Mouse (Mus musculus) intestine, embryonic 15.5 days (tissue): Measurements from ENCODE around the gene Scarb1. TPM values are rescaled to one million over a fixed set of nuclear protein-coding genes. Genes with fewer than 3 reads are reported as not detected.

Experiments
- ATAC-seq: fragments of 200-750 bp; cut with Nextera tagmentation; 2 replicates; pipeline ENCODE4 v1.8.0; 2017; ENCODE audit warnings: moderate TSS enrichment, moderate library complexity
- H3K27ac ChIP-seq: fragments of 300-500 bp; sonication (generic); 2 replicates; pipeline ENCODE4 v1.5.1; 2015; ENCODE audit warnings: mild to moderate bottlenecking, inconsistent platforms
- H3K27me3 ChIP-seq: fragments of 300-500 bp; sonication (generic); replicated peaks from 2 replicates; pipeline ENCODE4 v1.6.1; 2015; ENCODE audit warnings: inconsistent platforms
- H3K36me3 ChIP-seq: fragments of 300-500 bp; sonication (generic); 2 replicates; pipeline ENCODE4 v1.6.1; 2015; ENCODE audit warnings: inconsistent platforms
- H3K4me1 ChIP-seq: fragments of 300-500 bp; sonication (generic); replicated peaks from 2 replicates; pipeline ENCODE4 v1.6.1; 2015; ENCODE audit warnings: inconsistent platforms
- H3K4me2 ChIP-seq: fragments of 300-500 bp; sonication (generic); replicated peaks from 2 replicates; pipeline ENCODE4 v1.6.1; 2015; ENCODE audit warnings: mild to moderate bottlenecking, inconsistent platforms
- H3K4me3 ChIP-seq: fragments of 300-500 bp; sonication (generic); replicated peaks from 2 replicates; pipeline ENCODE4 v1.5.1; 2015; ENCODE audit warnings: inconsistent platforms
- H3K9ac ChIP-seq: fragments of 300-500 bp; sonication (generic); 2 replicates; pipeline ENCODE4 v1.6.1; 2015; ENCODE audit warnings: inconsistent platforms
- H3K9me3 ChIP-seq: fragments of 300-500 bp; sonication (generic); 2 replicates; pipeline ENCODE4 v1.6.1; 2016; ENCODE audit warnings: inconsistent platforms
- WGBS: fragments of 180-500 bp; shearing (Covaris S2); methylation state at CpG from one replicate; pipeline ENCODE4 v1.1.7; 2015; 5-methylcytosine and 5-hydroxymethylcytosine counted together
- polyA plus RNA-seq: library from polyadenylated mRNA; unstranded; fragments of >200 nt; fragmentation: Nextera tagmentation; extraction: Ambion mirVana; gene quantifications from 2 replicates; pipeline ENCODE4 v1.2.1, GENCODE M21; 2015

Scarb1 gene
- polyA plus RNA-seq, 1 experiment from 2014 or later = 59.3 TPM

DNA sequence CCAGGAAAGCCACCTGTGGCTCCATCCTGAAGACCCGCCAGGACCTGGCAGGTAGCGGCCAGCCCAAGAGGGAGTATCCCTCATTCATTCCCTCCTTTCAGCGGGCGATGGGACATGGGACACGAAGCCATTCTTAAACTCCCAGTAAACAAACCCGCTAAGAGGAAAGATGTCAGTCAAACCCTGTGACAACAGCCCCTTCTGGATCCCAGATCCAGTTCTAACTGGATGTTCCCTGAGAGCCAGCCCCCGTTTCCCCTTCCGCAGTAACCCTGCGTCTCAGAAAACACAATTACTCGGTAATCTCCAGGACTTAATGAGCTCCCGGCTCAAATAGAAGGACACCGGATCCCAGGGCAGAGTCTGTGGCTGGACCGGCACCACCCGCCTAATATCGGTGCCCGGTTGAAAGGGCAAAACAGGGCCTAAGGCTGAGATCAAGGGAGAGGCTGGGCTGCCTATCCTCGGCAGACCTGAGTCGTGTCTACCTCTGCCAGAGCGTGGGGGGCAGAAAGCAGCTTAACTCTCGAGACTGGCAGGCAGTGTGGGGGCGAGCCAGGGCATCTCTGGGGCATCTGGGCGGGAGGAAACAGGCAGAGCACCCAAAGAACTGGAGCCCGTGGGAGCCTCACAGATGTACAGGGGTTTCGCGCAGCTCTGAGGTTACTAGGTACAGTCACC, 903 bp downstream of the Scarb1 start:
- 7% methylated on average over 25 of the region's 25 CpGs for WGBS
- Histone ChIP-seq H3K36me3 (no peaks in the 10 kb centered on the region), H3K9me3 (no peaks in the 10 kb centered on the region), H3K4me3 (peak overlapping the region; percentile 84), H3K27me3 (no peaks in the 10 kb centered on the region), H3K4me2 (peak overlapping the region; percentile 86), H3K9ac (peak overlapping the region; percentile 76), H3K4me1 (peaks cover 22% of the 10 kb centered on the region), H3K27ac (peak overlapping the region; percentile 28; the same call in 1 of the 2 replicates)
- peak; percentile 7; the same call in 1 of the 2 replicates for ATAC-seq

DNA sequence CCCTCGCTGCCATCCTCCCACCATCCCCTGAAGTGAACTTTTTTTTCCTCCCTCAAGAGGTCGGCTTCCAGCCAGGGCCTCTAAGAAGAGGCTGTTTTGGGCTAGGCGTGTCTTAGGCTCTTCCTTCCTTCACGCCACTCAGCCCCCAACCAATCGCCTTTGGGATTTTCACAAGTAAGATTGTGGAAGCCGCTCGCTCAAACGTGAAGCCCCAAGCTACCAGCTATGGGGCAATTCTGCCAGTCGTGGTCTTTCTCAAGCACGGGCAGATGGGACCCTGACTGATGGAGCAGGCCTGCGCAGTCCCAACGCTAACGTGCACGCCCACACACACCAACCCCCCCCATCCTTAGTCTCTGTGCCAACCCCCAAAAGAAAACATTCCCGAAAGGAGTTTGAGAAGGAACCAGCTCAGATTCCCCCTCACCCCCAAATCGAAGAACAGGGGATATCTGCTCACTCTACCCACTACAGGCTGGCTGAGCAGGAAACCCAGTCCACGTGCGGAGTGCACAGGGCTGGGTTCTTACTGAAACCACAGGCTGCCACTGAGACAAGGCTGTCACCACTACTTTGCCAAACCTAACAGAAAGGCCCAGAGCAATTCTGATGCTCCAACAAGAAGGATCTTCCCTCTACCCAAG, 1.7 kb downstream of the Scarb1 start:
- WGBS = 14% methylated on average over 18 of the region's 18 CpGs

DNA sequence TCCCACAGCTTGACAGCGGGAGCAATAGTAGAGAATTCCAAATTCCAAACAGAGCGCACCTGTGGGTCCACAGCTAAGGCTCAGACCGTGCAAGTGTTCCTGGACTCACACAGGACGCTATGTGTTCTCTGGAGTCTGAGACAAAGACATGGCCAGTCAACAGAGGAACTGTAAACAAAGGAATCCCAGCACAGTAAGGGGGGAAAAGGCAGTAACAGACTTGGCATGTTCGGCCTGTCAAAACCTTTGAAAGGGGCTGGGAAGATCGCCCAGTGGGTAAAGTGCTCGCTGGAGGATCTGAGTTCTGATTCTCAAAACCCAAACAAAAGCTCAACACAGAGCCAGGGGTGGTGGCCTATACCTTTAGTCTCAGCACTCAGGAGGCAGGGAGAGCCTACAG, 3.4 kb downstream of the Scarb1 start:
- H3K4me1 ChIP-seq = peaks cover 22% of the 10 kb centered on the region
- no peaks in the 10 kb centered on the region for H3K27me3 ChIP-seq
- H3K36me3 ChIP-seq = no peaks in the 10 kb centered on the region
- no peak overlapping the region for H3K27ac ChIP-seq
- no peak for ATAC-seq
- WGBS = 80% methylated on average over 7 of the region's 7 CpGs
- no peak overlapping the region for H3K9ac ChIP-seq
- H3K4me2 ChIP-seq = no peak overlapping the region
- H3K9me3 ChIP-seq = no peaks in the 10 kb centered on the region
- H3K4me3 ChIP-seq = no peak overlapping the region

More for the DNA sequence above, 1.7 kb downstream of the Scarb1 start:
- Histone ChIP-seq H3K36me3 (no peaks in the 10 kb centered on the region), H3K4me2 (peak overlapping the region; percentile 86), H3K9ac (peak overlapping the region; percentile 76), H3K27ac (peak overlapping the region; percentile 28; the same call in 1 of the 2 replicates), H3K27me3 (no peaks in the 10 kb centered on the region), H3K4me3 (peak overlapping the region; percentile 84), H3K4me1 (peaks cover 22% of the 10 kb centered on the region), H3K9me3 (no peaks in the 10 kb centered on the region)
- ATAC-seq = no peak

DNA sequence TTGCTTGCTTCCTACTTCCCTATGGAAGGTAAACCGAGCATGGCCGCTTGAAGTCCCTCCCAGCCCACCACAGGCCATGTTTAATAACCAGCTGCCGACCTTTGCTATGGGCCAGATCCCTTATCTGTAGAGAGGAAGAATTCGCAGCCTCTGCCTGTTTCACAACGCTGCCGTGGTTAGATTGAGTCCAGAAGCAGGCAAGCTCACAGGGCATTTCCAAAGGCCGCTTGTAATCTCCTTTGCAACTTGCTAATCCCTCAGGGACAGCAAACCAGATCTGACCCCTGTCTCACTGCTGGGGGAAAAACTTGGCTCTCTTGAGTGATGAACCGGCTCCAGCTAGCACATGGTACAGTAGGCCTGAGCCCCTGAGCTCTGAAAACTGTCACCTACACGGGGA, 3.9 kb downstream of the Scarb1 start:
- 34% methylated on average over 9 of the region's 9 CpGs for WGBS
- Histone ChIP-seq H3K27me3 (no peaks in the 10 kb centered on the region), H3K4me1 (peaks cover 22% of the 10 kb centered on the region), H3K4me3 (no peak overlapping the region), H3K9me3 (no peaks in the 10 kb centered on the region), H3K9ac (peak overlapping the region; percentile 8; the same call in 1 of the 2 replicates), H3K27ac (peak overlapping the region; percentile 53), H3K36me3 (no peaks in the 10 kb centered on the region), H3K4me2 (peak overlapping the region; percentile 3; the same call in 1 of the 2 replicates)
- 0 out of 2 replicates have a peak, but pooled peaks have one; percentile 8 for ATAC-seq

DNA sequence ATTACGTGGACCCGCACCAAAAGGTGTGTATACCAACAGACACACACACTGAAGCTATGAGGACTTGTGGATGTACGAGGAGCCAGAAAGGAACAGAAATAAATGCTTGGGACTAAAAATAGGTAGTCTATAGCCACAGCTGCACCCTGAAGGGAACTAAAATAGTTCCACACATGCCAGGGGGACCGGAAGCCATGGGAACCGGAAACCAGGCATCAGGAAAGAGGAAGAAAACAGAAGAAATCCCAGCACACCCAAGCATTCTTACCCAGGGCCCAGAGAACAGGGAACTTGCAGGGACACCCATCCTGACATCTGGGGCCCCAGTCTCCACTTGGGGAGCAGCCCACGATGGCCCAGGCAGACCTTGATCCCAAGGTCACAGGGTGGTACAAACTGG, 7.9 kb downstream of the Scarb1 start:
- WGBS = 79% methylated on average over 6 of the region's 6 CpGs
- Histone ChIP-seq H3K4me2 (no peak overlapping the region), H3K4me3 (no peak overlapping the region), H3K27ac (no peak overlapping the region), H3K9me3 (no peaks in the 10 kb centered on the region), H3K9ac (no peak overlapping the region), H3K27me3 (no peaks in the 10 kb centered on the region), H3K4me1 (peaks cover 4% of the 10 kb centered on the region), H3K36me3 (no peaks in the 10 kb centered on the region)
- ATAC-seq = no peak

DNA sequence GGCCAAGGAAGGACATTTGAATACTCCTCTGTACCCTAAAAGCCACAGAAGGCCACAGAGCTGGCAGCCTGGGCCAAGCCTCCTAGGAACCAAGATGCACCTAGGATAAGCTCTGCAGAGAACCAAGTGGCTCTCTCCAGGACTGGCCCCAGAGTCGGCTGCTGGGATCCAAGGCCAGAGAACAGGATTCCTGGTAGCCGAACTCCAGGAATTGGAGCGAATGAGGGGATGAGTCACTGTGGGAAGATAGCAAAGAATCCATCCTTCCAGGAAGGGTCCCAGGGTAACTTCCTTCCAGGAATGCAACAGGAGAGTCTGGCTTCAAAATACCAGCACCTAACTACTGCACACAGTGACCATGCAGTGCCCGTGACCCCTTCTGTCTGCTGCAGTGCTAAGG, 8.6 kb downstream of the Scarb1 start:
- Histone ChIP-seq H3K9ac (no peak overlapping the region), H3K4me2 (no peak overlapping the region), H3K27me3 (no peaks in the 10 kb centered on the region), H3K9me3 (no peaks in the 10 kb centered on the region), H3K4me3 (no peak overlapping the region), H3K36me3 (no peaks in the 10 kb centered on the region), H3K27ac (no peak overlapping the region), H3K4me1 (peaks cover 6% of the 10 kb centered on the region)
- WGBS = 76% methylated on average over 4 of the region's 4 CpGs
- no peak for ATAC-seq

DNA sequence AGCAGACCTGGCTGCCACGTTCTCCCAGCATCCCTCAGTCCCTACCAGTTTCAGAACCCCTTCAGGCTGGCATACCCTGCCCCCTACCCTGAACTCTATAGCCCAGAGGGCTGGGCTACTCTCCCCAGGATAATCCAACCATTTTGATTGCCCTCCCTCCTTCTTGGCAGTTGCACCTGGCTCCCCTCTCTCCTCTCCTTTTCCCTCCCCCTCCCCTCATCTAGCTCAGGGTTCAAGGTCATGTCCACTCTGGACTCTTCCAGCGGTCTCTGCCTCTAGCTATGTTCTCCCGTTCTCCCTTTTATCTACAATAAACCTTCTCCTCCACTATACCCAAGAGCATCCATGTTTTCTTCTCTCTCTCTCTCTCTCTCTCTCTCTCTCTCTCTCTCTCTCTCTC, 9.1 kb downstream of the Scarb1 start:
- Histone ChIP-seq H3K4me3 (no peak overlapping the region), H3K9ac (no peak overlapping the region), H3K36me3 (no peaks in the 10 kb centered on the region), H3K27me3 (no peaks in the 10 kb centered on the region), H3K4me1 (peaks cover 3% of the 10 kb centered on the region; the same call in 1 of the 2 replicates), H3K9me3 (no peaks in the 10 kb centered on the region), H3K4me2 (no peak overlapping the region), H3K27ac (no peak overlapping the region)
- WGBS = 61% methylated on average over 3 of the region's 3 CpGs
- ATAC-seq = no peak

DNA sequence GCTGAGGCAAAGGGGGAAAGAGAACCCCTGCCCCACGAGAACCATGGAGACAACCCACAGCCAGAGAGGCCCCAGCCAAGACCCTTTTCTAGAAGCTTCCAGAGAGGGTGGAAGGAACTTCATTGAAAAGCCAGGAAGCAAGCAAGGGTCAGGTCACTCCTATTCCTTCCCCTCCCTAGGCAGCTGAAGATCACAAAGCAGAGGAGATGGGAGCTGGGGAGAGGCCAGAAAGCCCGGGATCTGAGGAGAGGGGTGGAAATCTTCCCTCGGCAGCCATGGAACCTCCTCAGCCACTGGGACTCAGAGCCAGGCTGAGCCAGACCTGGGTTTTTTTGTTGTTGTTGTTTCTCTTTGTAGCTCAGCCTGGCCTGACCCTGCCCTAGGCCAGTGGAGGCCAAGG, 9.8 kb downstream of the Scarb1 start:
- H3K4me1 ChIP-seq = peaks cover 5% of the 10 kb centered on the region; the same call in 1 of the 2 replicates
- H3K9ac ChIP-seq = no peak overlapping the region
- H3K9me3 ChIP-seq = no peaks in the 10 kb centered on the region
- no peak overlapping the region for H3K4me3 ChIP-seq
- H3K27ac ChIP-seq = 0 out of 2 replicates have a peak overlapping the region, but pooled peaks have one; percentile 32
- no peaks in the 10 kb centered on the region for H3K27me3 ChIP-seq
- WGBS = 47% methylated on average over 3 of the region's 3 CpGs
- H3K4me2 ChIP-seq = no peak overlapping the region
- no peak for ATAC-seq
- no peaks in the 10 kb centered on the region for H3K36me3 ChIP-seq

DNA sequence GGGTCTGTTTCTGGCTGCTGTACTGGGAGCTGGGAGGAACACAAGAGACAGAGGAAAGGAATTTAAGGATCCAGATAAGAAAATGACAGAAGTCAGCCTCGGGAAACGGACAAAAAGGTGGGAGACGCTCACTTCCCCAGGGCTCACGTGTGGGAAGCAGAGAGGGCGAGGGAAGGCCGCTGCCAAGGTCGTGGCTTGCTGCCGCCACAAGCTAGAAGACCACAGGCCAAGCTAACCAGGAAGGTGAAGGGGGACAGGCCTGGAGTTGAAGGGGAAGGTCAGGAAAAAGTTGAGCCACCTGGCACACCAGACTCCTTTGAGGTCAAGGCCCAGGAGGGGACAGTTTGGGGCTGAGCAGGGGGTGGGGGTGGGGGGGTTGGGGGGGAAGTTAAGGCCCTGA, 10.2 kb downstream of the Scarb1 start:
- no peaks in the 10 kb centered on the region for H3K9me3 ChIP-seq
- H3K36me3 ChIP-seq = no peaks in the 10 kb centered on the region
- no peaks in the 10 kb centered on the region for H3K27me3 ChIP-seq
- H3K4me1 ChIP-seq = peaks cover 7% of the 10 kb centered on the region; the same call in 1 of the 2 replicates
- no peak overlapping the region for H3K4me3 ChIP-seq
- no peak for ATAC-seq
- no peak overlapping the region for H3K9ac ChIP-seq
- no peak overlapping the region for H3K27ac ChIP-seq
- 62% methylated on average over 8 of the region's 8 CpGs for WGBS
- no peak overlapping the region for H3K4me2 ChIP-seq

DNA sequence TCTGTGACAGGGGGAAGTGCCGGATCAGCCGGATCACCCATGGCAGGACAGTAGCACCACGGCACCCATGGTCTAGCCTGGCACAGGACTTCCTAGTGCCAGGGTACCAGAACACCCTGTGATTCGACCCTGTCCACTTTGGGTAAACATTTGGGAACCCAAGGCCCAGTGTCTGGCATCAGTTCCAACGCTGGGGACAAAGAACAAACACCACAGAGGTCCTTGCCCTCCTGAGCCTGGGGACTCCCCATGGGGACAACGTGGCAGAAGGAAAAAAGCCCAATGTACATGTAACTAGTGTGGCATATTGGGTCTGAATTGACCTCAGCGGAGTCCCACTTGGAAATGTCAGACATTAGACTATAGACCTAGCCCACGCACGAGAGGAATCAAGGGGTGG, 10.7 kb downstream of the Scarb1 start:
- WGBS = 77% methylated on average over 9 of the region's 9 CpGs
- Histone ChIP-seq H3K4me3 (no peak overlapping the region), H3K4me2 (no peak overlapping the region), H3K27me3 (no peaks in the 10 kb centered on the region), H3K9ac (no peak overlapping the region), H3K4me1 (peaks cover 7% of the 10 kb centered on the region; the same call in 1 of the 2 replicates), H3K9me3 (no peaks in the 10 kb centered on the region), H3K36me3 (no peaks in the 10 kb centered on the region), H3K27ac (no peak overlapping the region)
- ATAC-seq = no peak

DNA sequence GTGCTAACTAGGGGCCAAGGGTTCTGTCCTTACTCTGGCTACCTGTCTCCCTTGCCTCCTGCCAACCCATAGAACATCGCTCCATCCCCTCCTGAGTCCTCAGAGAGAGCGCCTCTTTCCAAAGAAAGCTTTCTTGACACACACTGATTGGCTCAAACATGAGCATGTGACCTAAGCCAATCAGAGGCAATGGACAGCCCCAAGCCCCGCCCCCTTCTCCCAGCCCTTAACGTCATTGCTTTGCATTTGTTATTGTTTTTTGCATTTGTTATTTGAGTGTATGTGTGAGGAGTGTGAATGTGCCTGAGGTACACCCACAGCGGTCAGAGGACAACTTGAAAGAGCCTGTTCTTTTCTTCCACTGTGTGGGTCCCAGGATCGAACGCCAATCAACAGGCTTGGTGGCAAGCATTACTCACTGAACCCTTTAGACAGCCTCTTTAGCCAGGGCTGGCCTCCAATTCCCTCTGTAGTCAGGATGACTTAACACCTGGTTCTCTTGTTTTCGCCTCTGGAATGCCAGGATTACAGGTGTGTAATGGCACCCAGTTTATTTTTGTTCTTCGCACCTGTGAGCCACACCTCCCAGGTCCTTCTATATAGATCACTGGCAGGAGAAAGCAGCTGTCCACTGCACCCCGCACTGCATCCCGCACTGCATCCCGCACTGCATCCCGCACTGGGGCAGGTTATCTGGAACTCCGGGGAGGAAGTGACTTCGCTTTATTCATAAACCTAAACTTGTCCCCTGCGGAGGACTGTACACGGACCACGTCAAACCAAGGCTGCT, 13.1 kb downstream of the Scarb1 start:
- peak overlapping the region; percentile 46 for H3K4me2 ChIP-seq
- H3K4me1 ChIP-seq = peaks cover 12% of the 10 kb centered on the region; the same call in 1 of the 2 replicates
- no peaks in the 10 kb centered on the region for H3K27me3 ChIP-seq
- H3K9ac ChIP-seq = no peak overlapping the region
- no peaks in the 10 kb centered on the region for H3K9me3 ChIP-seq
- H3K27ac ChIP-seq = no peak overlapping the region
- no peak overlapping the region; the same call in 1 of the 2 replicates for H3K4me3 ChIP-seq
- WGBS = 61% methylated on average over 18 of the region's 18 CpGs
- no peak for ATAC-seq
- no peaks in the 10 kb centered on the region for H3K36me3 ChIP-seq

DNA sequence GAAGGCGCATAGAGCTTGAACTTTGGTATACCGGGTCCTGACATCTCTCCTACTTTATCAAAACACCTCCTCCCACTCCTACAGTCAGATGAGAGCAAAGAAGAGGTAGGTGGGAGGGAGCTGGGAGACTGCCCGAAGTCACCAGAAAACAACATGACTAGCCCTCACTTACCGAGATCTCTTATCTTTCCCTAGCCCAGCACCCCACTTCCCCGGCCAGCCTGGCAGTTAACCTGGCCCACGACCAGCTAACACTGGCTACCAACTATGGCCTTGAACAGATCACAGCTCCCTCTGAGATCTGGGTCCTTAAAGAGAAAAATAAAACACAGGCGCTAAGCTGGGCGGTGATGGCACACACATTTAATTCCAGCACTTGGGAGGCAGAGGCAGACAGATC, 14.5 kb downstream of the Scarb1 start:
- no peak overlapping the region for H3K4me2 ChIP-seq
- WGBS = 78% methylated on average over 8 of the region's 8 CpGs

More for the DNA sequence above, 14.5 kb downstream of the Scarb1 start:
- ATAC-seq = no peak
- Histone ChIP-seq H3K9ac (no peak overlapping the region), H3K27me3 (no peaks in the 10 kb centered on the region), H3K27ac (no peak overlapping the region), H3K4me1 (peaks cover 12% of the 10 kb centered on the region; the same call in 1 of the 2 replicates), H3K9me3 (no peaks in the 10 kb centered on the region), H3K36me3 (no peaks in the 10 kb centered on the region), H3K4me3 (no peak overlapping the region)
